Mouse (Mus musculus) embryonic facial prominence, embryonic 12.5 days (tissue): ENCODE measurements around the gene Mia2. TPM values are rescaled to one million over a fixed set of nuclear protein-coding genes. Genes with fewer than 3 reads are reported as not detected.
A peak's percentile ranks its signal among the peaks of the same experiment; 100 is the strongest.

Experiments used
- ATAC-seq: fragments of 200-750 bp; cut with Nextera tagmentation; 2 replicates; pipeline ENCODE4 v1.8.0; 2017; ENCODE audit not compliant: insufficient number of reproducible peaks, insufficient read depth, low FRiP score, low TSS enrichment
- H3K27ac ChIP-seq: fragments of 300-500 bp; sonication (generic); 2 replicates; pipeline ENCODE4 v1.5.1; 2016; ENCODE audit warnings: mild to moderate bottlenecking
- H3K27me3 ChIP-seq: fragments of 300-500 bp; sonication (generic); 2 replicates; pipeline ENCODE4 v1.6.1; 2016; ENCODE audit warnings: mild to moderate bottlenecking, moderate library complexity
- H3K36me3 ChIP-seq: fragments of 300-500 bp; sonication (generic); 2 replicates; pipeline ENCODE4 v1.6.1; 2016; ENCODE audit warnings: mild to moderate bottlenecking
- H3K4me1 ChIP-seq: fragments of 300-500 bp; sonication (generic); 2 replicates; pipeline ENCODE4 v1.6.1; 2016
- H3K4me2 ChIP-seq: fragments of 300-500 bp; sonication (generic); replicated peaks from 2 replicates; pipeline ENCODE4 v1.6.1; 2016; ENCODE audit warnings: mild to moderate bottlenecking, moderate library complexity
- H3K4me3 ChIP-seq: fragments of 300-500 bp; sonication (generic); 2 replicates; pipeline ENCODE4 v1.5.1; 2016; ENCODE audit warnings: mild to moderate bottlenecking
- H3K9ac ChIP-seq: fragments of 300-500 bp; sonication (generic); 2 replicates; pipeline ENCODE4 v1.6.1; 2016; ENCODE audit warnings: mild to moderate bottlenecking, moderate library complexity
- H3K9me3 ChIP-seq: fragments of 300-500 bp; sonication (generic); 2 replicates; pipeline ENCODE4 v1.6.1; 2016; ENCODE audit warnings: mild to moderate bottlenecking, moderate library complexity
- WGBS: fragments of 180-500 bp; shearing (Covaris S2); methylation state at CpG from one replicate; pipeline ENCODE4 v1.1.7; 2016; 5-methylcytosine and 5-hydroxymethylcytosine counted together
- polyA plus RNA-seq: library from polyadenylated mRNA; unstranded; fragments of >200 nt; fragmentation: Nextera tagmentation; extraction: Ambion mirVana; gene quantifications from 2 replicates; pipeline ENCODE4 v1.2.1, GENCODE M21; 2016

Gene Mia2
- polyA plus RNA-seq, 1 experiment from 2014 or later: 60.3 TPM

GRCm38 (mm10) chr12:59132940-59133339, 37.3 kb downstream of the Mia2 start:
- no peak overlapping the region for H3K9ac ChIP-seq
- H3K36me3 ChIP-seq: 0 out of 2 replicates have a peak, but pooled peaks cover 6% of the 10 kb centered on the region
- peak overlapping the region; percentile 68 for H3K4me2 ChIP-seq
- H3K27me3 ChIP-seq: no peaks in the 10 kb centered on the region
- H3K4me3 ChIP-seq: no peak overlapping the region
- no peaks in the 10 kb centered on the region for H3K9me3 ChIP-seq
- no peak for ATAC-seq
- H3K27ac ChIP-seq: no peak overlapping the region
- peaks cover 16% of the 10 kb centered on the region for H3K4me1 ChIP-seq
- WGBS: 83% methylated on average over 7 of the region's 7 CpGs

- H3K27ac ChIP-seq: no peak overlapping the region
- H3K27me3 ChIP-seq: no peaks in the 10 kb centered on the region
- no peaks in the 10 kb centered on the region for H3K9me3 ChIP-seq
- ATAC-seq: no peak
- 91% methylated on average over 10 of the region's 10 CpGs for WGBS
- H3K36me3 ChIP-seq: 0 out of 2 replicates have a peak, but pooled peaks cover 6% of the 10 kb centered on the region
- H3K4me3 ChIP-seq: no peak overlapping the region
- H3K9ac ChIP-seq: no peak overlapping the region
- peak overlapping the region; percentile 68; the same call in 1 of the 2 replicates for H3K4me2 ChIP-seq
- peaks cover 16% of the 10 kb centered on the region for H3K4me1 ChIP-seq
These were observed 37.9 kb downstream of the Mia2 start for GRCm38 (mm10) chr12:59133437-59133999.

GRCm38 (mm10) chr12:59135096-59135495, 39.5 kb downstream of the Mia2 start:
- no peak overlapping the region for H3K4me2 ChIP-seq
- no peak for ATAC-seq
- no peaks in the 10 kb centered on the region for H3K27me3 ChIP-seq
- no peak overlapping the region for H3K27ac ChIP-seq
- H3K4me3 ChIP-seq: no peak overlapping the region
- no peaks in the 10 kb centered on the region for H3K9me3 ChIP-seq
- no peak overlapping the region for H3K9ac ChIP-seq
- 90% methylated on average over 4 of the region's 4 CpGs for WGBS
- H3K36me3 ChIP-seq: peaks cover 20% of the 10 kb centered on the region
- H3K4me1 ChIP-seq: peaks cover 12% of the 10 kb centered on the region

- Histone ChIP-seq H3K4me2 (no peak overlapping the region), H3K4me3 (no peak overlapping the region), H3K27me3 (no peaks in the 10 kb centered on the region), H3K36me3 (peaks cover 24% of the 10 kb centered on the region), H3K4me1 (peaks cover 12% of the 10 kb centered on the region), H3K9me3 (no peaks in the 10 kb centered on the region), H3K9ac (no peak overlapping the region), H3K27ac (no peak overlapping the region)
- ATAC-seq: no peak
- 95% methylated on average over 13 of the region's 13 CpGs for WGBS
These were observed 40.1 kb downstream of the Mia2 start for GRCm38 (mm10) chr12:59135533-59136300.

GRCm38 (mm10) chr12:59137031-59137430, 41.4 kb downstream of the Mia2 start:
- Histone ChIP-seq H3K4me1 (peaks cover 12% of the 10 kb centered on the region), H3K4me3 (no peak overlapping the region), H3K9me3 (no peaks in the 10 kb centered on the region), H3K27me3 (no peaks in the 10 kb centered on the region), H3K36me3 (peaks cover 35% of the 10 kb centered on the region), H3K4me2 (no peak overlapping the region), H3K9ac (no peak overlapping the region), H3K27ac (no peak overlapping the region)
- 80% methylated on average over 6 of the region's 6 CpGs for WGBS
- ATAC-seq: no peak

- Histone ChIP-seq H3K4me1 (no peaks in the 10 kb centered on the region), H3K9ac (no peak overlapping the region), H3K27me3 (no peaks in the 10 kb centered on the region), H3K9me3 (no peaks in the 10 kb centered on the region), H3K27ac (no peak overlapping the region), H3K4me3 (no peak overlapping the region), H3K4me2 (no peak overlapping the region), H3K36me3 (peaks cover 45% of the 10 kb centered on the region)
- 93% methylated on average over 2 of the region's 2 CpGs for WGBS
- no peak for ATAC-seq
These were observed 43.8 kb downstream of the Mia2 start for GRCm38 (mm10) chr12:59139372-59139771.

- no peaks in the 10 kb centered on the region for H3K9me3 ChIP-seq
- H3K4me3 ChIP-seq: no peak overlapping the region
- H3K4me2 ChIP-seq: no peak overlapping the region
- H3K27me3 ChIP-seq: no peaks in the 10 kb centered on the region
- no peak overlapping the region for H3K27ac ChIP-seq
- no peak for ATAC-seq
- H3K4me1 ChIP-seq: no peaks in the 10 kb centered on the region
- peaks cover 64% of the 10 kb centered on the region for H3K36me3 ChIP-seq
- no peak overlapping the region for H3K9ac ChIP-seq
These were observed 49.5 kb downstream of the Mia2 start for GRCm38 (mm10) chr12:59145130-59145529.

- no peaks in the 10 kb centered on the region for H3K4me1 ChIP-seq
- H3K4me2 ChIP-seq: no peak overlapping the region
- H3K27ac ChIP-seq: no peak overlapping the region
- no peak overlapping the region for H3K4me3 ChIP-seq
- no peaks in the 10 kb centered on the region for H3K27me3 ChIP-seq
- H3K36me3 ChIP-seq: peaks cover 70% of the 10 kb centered on the region
- no peaks in the 10 kb centered on the region for H3K9me3 ChIP-seq
- H3K9ac ChIP-seq: no peak overlapping the region
- 83% methylated on average over 4 of the region's 4 CpGs for WGBS
- no peak for ATAC-seq
These were observed 54.1 kb downstream of the Mia2 start for GRCm38 (mm10) chr12:59149691-59150090.

GRCm38 (mm10) chr12:59161091-59161490, 65.5 kb downstream of the Mia2 start:
- Histone ChIP-seq H3K9ac (no peak overlapping the region), H3K27ac (no peak overlapping the region), H3K9me3 (no peaks in the 10 kb centered on the region), H3K4me2 (no peak overlapping the region), H3K4me1 (no peaks in the 10 kb centered on the region), H3K36me3 (peaks cover 80% of the 10 kb centered on the region), H3K27me3 (no peaks in the 10 kb centered on the region), H3K4me3 (no peak overlapping the region)
- ATAC-seq: no peak
- WGBS: 36% methylated on average over 2 of the region's 2 CpGs

- H3K4me2 ChIP-seq: no peak overlapping the region
- H3K9me3 ChIP-seq: no peaks in the 10 kb centered on the region
- no peaks in the 10 kb centered on the region for H3K27me3 ChIP-seq
- H3K9ac ChIP-seq: no peak overlapping the region
- WGBS: 93% methylated on average over 2 of the region's 2 CpGs
- H3K4me1 ChIP-seq: no peaks in the 10 kb centered on the region
- H3K27ac ChIP-seq: no peak overlapping the region
- no peak overlapping the region for H3K4me3 ChIP-seq
- H3K36me3 ChIP-seq: peaks cover 68% of the 10 kb centered on the region
- ATAC-seq: no peak
These were observed 67.2 kb downstream of the Mia2 start for GRCm38 (mm10) chr12:59162797-59163196.

- Histone ChIP-seq H3K4me2 (no peak overlapping the region), H3K4me3 (no peak overlapping the region), H3K27me3 (no peaks in the 10 kb centered on the region), H3K4me1 (no peaks in the 10 kb centered on the region), H3K9me3 (no peaks in the 10 kb centered on the region), H3K9ac (no peak overlapping the region), H3K36me3 (peaks cover 62% of the 10 kb centered on the region), H3K27ac (no peak overlapping the region)
- ATAC-seq: no peak
- 93% methylated on average over 6 of the region's 6 CpGs for WGBS
These were observed 68.9 kb downstream of the Mia2 start for GRCm38 (mm10) chr12:59164522-59164921.

- Histone ChIP-seq H3K27ac (no peak overlapping the region), H3K4me2 (no peak overlapping the region), H3K4me3 (no peak overlapping the region), H3K27me3 (no peaks in the 10 kb centered on the region), H3K9ac (no peak overlapping the region), H3K9me3 (no peaks in the 10 kb centered on the region), H3K36me3 (peaks cover 60% of the 10 kb centered on the region), H3K4me1 (no peaks in the 10 kb centered on the region)
- no peak for ATAC-seq
- WGBS: 84% methylated on average over 4 of the region's 4 CpGs
These were observed 71.0 kb downstream of the Mia2 start for GRCm38 (mm10) chr12:59166557-59166956.
